Mouse (Mus musculus): ENCODE measurements at regions not wholly inside any gene's neighbourhood (a gene's known extent, or its start where the extent isn't known, plus 50 kb on each side); places are given as distances from the start of the nearest gene placed in this dataset.

- WGBS = 47% methylated on average over 5 of the region's 5 CpGs
- Histone ChIP-seq H3K4me1 (replicated peaks) (peaks cover 3% of the 10 kb centered on the region; the same call in 1 of the 2 replicates), H3K9ac (no peak overlapping the region), H3K27ac (no peak overlapping the region), H3K9me3 (replicated peaks) (no peaks in the 10 kb centered on the region), H3K27me3 (no peaks in the 10 kb centered on the region; the same call in 1 of the 2 replicates), H3K4me2 (no peak overlapping the region), H3K36me3 (no peaks in the 10 kb centered on the region), H3K4me3 (no peak overlapping the region)
- ATAC-seq (replicated peaks; ENCODE audit: insufficient number of reproducible peaks, insufficient read depth, low FRiP score, low read depth) = no peak
These were observed 188.1 kb upstream of the Arid1b start for GRCm38 (mm10) chr17:4806051-4806450.

DNA sequence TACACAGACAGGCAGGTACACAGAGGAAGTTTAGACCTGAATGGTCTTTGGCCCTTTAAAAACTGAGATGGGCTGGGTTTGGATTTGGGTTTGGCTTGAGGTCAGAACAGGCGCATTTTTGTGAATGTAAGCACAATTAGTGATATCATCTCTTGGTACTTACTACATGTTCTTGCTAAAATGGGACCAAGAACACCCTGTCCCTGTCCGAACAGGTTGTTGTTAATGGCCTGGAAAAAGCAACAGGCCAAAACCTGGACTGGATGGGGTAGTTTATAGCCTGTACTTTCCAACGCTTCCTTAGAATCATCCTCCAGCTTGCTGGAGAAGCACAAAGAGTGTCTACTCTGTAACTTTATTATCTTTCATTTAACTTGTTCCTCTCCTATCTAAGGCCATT, 185.2 kb upstream of the Arid1b start:
- no peak overlapping the region for H3K9ac ChIP-seq
- H3K27me3 ChIP-seq = no peaks in the 10 kb centered on the region; the same call in 1 of the 2 replicates
- no peak for ATAC-seq (replicated peaks; ENCODE audit: insufficient number of reproducible peaks, insufficient read depth, low FRiP score, low read depth)
- peaks cover 3% of the 10 kb centered on the region; the same call in 1 of the 2 replicates for H3K4me1 ChIP-seq (replicated peaks)
- no peak overlapping the region for H3K4me3 ChIP-seq
- no peak overlapping the region for H3K27ac ChIP-seq
- H3K4me2 ChIP-seq = no peak overlapping the region
- no peaks in the 10 kb centered on the region for H3K36me3 ChIP-seq
- 73% methylated on average over 3 of the region's 3 CpGs for WGBS
- H3K9me3 ChIP-seq (replicated peaks) = no peaks in the 10 kb centered on the region

- no peak overlapping the region for H3K4me3 ChIP-seq
- no peaks in the 10 kb centered on the region for H3K27me3 ChIP-seq
- H3K27ac ChIP-seq = no peak overlapping the region
- no peaks in the 10 kb centered on the region for H3K4me1 ChIP-seq (replicated peaks)
- H3K4me2 ChIP-seq = no peak overlapping the region
- H3K9ac ChIP-seq = no peak overlapping the region
- H3K36me3 ChIP-seq = no peaks in the 10 kb centered on the region
- whole genome bisulfite sequencing = 93% methylated on average over 3 of the region's 3 CpGs
- H3K9me3 ChIP-seq (replicated peaks) = no peaks in the 10 kb centered on the region
- ATAC-seq (replicated peaks; ENCODE audit: insufficient number of reproducible peaks, insufficient read depth, low FRiP score, low read depth) = no peak
These were observed 180.9 kb upstream of the Arid1b start for GRCm38 (mm10) chr17:4813232-4813631.

GRCm38 (mm10) chr17:4813666-4814065, 180.5 kb upstream of the Arid1b start:
- Histone ChIP-seq H3K4me1 (replicated peaks) (no peaks in the 10 kb centered on the region), H3K9me3 (replicated peaks) (no peaks in the 10 kb centered on the region), H3K4me2 (no peak overlapping the region), H3K27ac (no peak overlapping the region), H3K4me3 (no peak overlapping the region), H3K27me3 (no peaks in the 10 kb centered on the region), H3K9ac (no peak overlapping the region), H3K36me3 (no peaks in the 10 kb centered on the region)
- WGBS = 55% methylated on average over 6 of the region's 6 CpGs
- no peak for ATAC-seq (replicated peaks; ENCODE audit: insufficient number of reproducible peaks, insufficient read depth, low FRiP score, low read depth)

DNA sequence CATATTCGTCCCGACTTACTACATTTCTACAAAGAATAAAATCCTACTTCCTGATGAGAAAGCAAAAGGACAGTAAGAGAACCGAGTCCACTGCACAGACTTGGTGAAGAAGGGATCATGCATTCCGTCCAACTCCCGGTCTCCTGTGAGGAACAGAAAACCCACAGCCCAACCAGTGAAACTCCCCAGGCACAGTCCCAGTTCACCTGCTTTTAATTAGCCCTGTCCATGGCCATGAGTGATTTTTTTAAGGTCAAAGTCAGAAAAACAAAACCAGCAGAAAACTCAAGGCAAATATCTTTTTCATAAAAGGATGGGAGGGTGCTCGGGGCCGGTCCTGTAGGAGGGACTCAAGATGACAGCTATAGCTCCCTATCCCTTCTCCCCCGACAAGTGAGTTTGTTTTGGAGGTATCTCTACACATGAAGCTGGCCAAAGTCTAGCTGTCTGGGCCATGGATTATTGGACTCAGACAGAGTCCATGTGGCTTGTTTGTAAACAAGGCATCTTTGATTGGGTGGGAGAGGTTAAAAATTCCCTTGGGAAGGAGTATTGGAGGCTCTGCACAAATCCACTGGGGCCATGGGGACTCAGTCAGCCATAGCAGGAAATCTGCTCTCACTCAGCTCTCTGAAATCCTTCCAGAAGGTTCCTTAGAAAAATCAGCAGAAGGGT, 168.8 kb upstream of the Arid1b start:
- WGBS = 67% methylated on average over 8 of the region's 8 CpGs
- H3K4me3 ChIP-seq = no peak overlapping the region
- H3K27ac ChIP-seq = no peak overlapping the region
- H3K4me1 ChIP-seq (replicated peaks) = no peaks in the 10 kb centered on the region
- H3K36me3 ChIP-seq = no peaks in the 10 kb centered on the region
- ATAC-seq (replicated peaks; ENCODE audit: insufficient number of reproducible peaks, insufficient read depth, low FRiP score, low read depth) = no peak
- H3K4me2 ChIP-seq = no peak overlapping the region
- H3K27me3 ChIP-seq = no peaks in the 10 kb centered on the region
- no peaks in the 10 kb centered on the region for H3K9me3 ChIP-seq (replicated peaks)
- H3K9ac ChIP-seq = no peak overlapping the region

GRCm38 (mm10) chr17:4834065-4834464, 160.1 kb upstream of the Arid1b start:
- ATAC-seq (replicated peaks; ENCODE audit: insufficient number of reproducible peaks, insufficient read depth, low FRiP score, low read depth) = peak; percentile 53
- H3K4me1 ChIP-seq (replicated peaks) = no peaks in the 10 kb centered on the region; the same call in 1 of the 2 replicates
- no peak overlapping the region for H3K4me3 ChIP-seq
- no peaks in the 10 kb centered on the region for H3K9me3 ChIP-seq (replicated peaks)
- no peaks in the 10 kb centered on the region for H3K27me3 ChIP-seq
- no peak overlapping the region for H3K4me2 ChIP-seq
- no peaks in the 10 kb centered on the region for H3K36me3 ChIP-seq
- WGBS = 53% methylated on average over 7 of the region's 7 CpGs
- H3K9ac ChIP-seq = no peak overlapping the region
- no peak overlapping the region for H3K27ac ChIP-seq

- no peaks in the 10 kb centered on the region; the same call in 1 of the 2 replicates for H3K4me1 ChIP-seq (replicated peaks)
- H3K9ac ChIP-seq = no peak overlapping the region
- no peak overlapping the region for H3K4me2 ChIP-seq
- H3K27me3 ChIP-seq = no peaks in the 10 kb centered on the region
- ATAC-seq (replicated peaks; ENCODE audit: insufficient number of reproducible peaks, insufficient read depth, low FRiP score, low read depth) = no peak
- 62% methylated on average over 7 of the region's 7 CpGs for WGBS
- H3K27ac ChIP-seq = no peak overlapping the region
- no peaks in the 10 kb centered on the region for H3K36me3 ChIP-seq
- H3K9me3 ChIP-seq (replicated peaks) = no peaks in the 10 kb centered on the region
- H3K4me3 ChIP-seq = no peak overlapping the region
These were observed 159.6 kb upstream of the Arid1b start for GRCm38 (mm10) chr17:4834571-4834970.

GRCm38 (mm10) chr17:4835065-4835705, 158.9 kb upstream of the Arid1b start:
- H3K4me3 ChIP-seq = no peak overlapping the region
- 76% methylated on average over 8 of the region's 8 CpGs for WGBS
- no peak overlapping the region for H3K27ac ChIP-seq
- H3K4me2 ChIP-seq = no peak overlapping the region
- ATAC-seq (replicated peaks; ENCODE audit: insufficient number of reproducible peaks, insufficient read depth, low FRiP score, low read depth) = no peak
- H3K36me3 ChIP-seq = no peaks in the 10 kb centered on the region
- no peaks in the 10 kb centered on the region; the same call in 1 of the 2 replicates for H3K4me1 ChIP-seq (replicated peaks)
- H3K9me3 ChIP-seq (replicated peaks) = no peaks in the 10 kb centered on the region
- H3K9ac ChIP-seq = no peak overlapping the region
- H3K27me3 ChIP-seq = no peaks in the 10 kb centered on the region

- Histone ChIP-seq H3K27ac (no peak overlapping the region), H3K9me3 (replicated peaks) (no peaks in the 10 kb centered on the region), H3K4me3 (no peak overlapping the region), H3K36me3 (no peaks in the 10 kb centered on the region), H3K4me2 (no peak overlapping the region), H3K9ac (no peak overlapping the region), H3K4me1 (replicated peaks) (no peaks in the 10 kb centered on the region), H3K27me3 (no peaks in the 10 kb centered on the region)
- no peak for ATAC-seq (replicated peaks; ENCODE audit: insufficient number of reproducible peaks, insufficient read depth, low FRiP score, low read depth)
- WGBS = 86% methylated on average over 3 of the region's 3 CpGs
These were observed 154.0 kb upstream of the Arid1b start for GRCm38 (mm10) chr17:4840123-4840522.

DNA sequence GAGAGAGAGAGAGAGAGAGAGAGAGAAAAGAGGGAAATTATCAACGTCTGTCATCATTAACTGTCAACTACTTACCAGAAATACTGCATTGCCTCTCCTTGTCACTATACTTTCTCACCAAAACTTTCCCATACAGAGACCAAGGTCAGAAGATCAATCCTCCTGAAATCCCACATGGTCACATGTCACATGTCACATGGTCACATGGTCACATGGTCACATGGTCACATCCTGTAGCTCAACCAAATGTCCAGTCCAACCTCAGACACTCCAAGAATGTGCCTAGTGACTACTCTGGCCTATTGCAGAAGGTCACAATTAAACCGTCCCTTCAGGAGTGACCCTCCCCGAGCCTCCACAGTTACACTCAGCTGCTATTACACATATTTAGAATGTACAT, 135.8 kb upstream of the Arid1b start:
- no peaks in the 10 kb centered on the region for H3K36me3 ChIP-seq
- no peaks in the 10 kb centered on the region for H3K27me3 ChIP-seq
- no peak overlapping the region for H3K4me2 ChIP-seq
- no peak for ATAC-seq (replicated peaks; ENCODE audit: insufficient number of reproducible peaks, insufficient read depth, low FRiP score, low read depth)
- no peaks in the 10 kb centered on the region for H3K9me3 ChIP-seq (replicated peaks)
- peaks cover 2% of the 10 kb centered on the region; the same call in 1 of the 2 replicates for H3K4me1 ChIP-seq (replicated peaks)
- H3K4me3 ChIP-seq = no peak overlapping the region
- H3K9ac ChIP-seq = no peak overlapping the region
- WGBS = 84% methylated on average over 3 of the region's 3 CpGs
- H3K27ac ChIP-seq = no peak overlapping the region

- ATAC-seq (replicated peaks; ENCODE audit: insufficient number of reproducible peaks, insufficient read depth, low FRiP score, low read depth) = no peak
- no peaks in the 10 kb centered on the region for H3K9me3 ChIP-seq (replicated peaks)
- 81% methylated on average over 10 of the region's 10 CpGs for WGBS
- H3K9ac ChIP-seq = no peak overlapping the region
- no peak overlapping the region for H3K4me2 ChIP-seq
- H3K27me3 ChIP-seq = no peaks in the 10 kb centered on the region
- no peak overlapping the region for H3K4me3 ChIP-seq
- no peaks in the 10 kb centered on the region for H3K36me3 ChIP-seq
- H3K4me1 ChIP-seq (replicated peaks) = peaks cover 12% of the 10 kb centered on the region
- H3K27ac ChIP-seq = no peak overlapping the region
These were observed 129.2 kb upstream of the Arid1b start for GRCm38 (mm10) chr17:4864901-4865300.

- no peak overlapping the region for H3K4me3 ChIP-seq
- H3K4me2 ChIP-seq = peak overlapping the region; percentile 24; the same call in 1 of the 2 replicates
- no peaks in the 10 kb centered on the region for H3K9me3 ChIP-seq (replicated peaks)
- H3K4me1 ChIP-seq (replicated peaks) = peaks cover 12% of the 10 kb centered on the region
- H3K9ac ChIP-seq = no peak overlapping the region
- no peaks in the 10 kb centered on the region for H3K27me3 ChIP-seq
- ATAC-seq (replicated peaks; ENCODE audit: insufficient number of reproducible peaks, insufficient read depth, low FRiP score, low read depth) = no peak
- 55% methylated on average over 10 of the region's 10 CpGs for WGBS
- H3K36me3 ChIP-seq = no peaks in the 10 kb centered on the region
- H3K27ac ChIP-seq = peak overlapping the region; percentile 58; the same call in 1 of the 2 replicates
These were observed 128.5 kb upstream of the Arid1b start for GRCm38 (mm10) chr17:4865621-4866020.
